Mouse (Mus musculus): ENCODE data around the gene Wdfy3. TPM values are rescaled to one million over a fixed set of nuclear protein-coding genes. Genes with fewer than 3 reads are reported as not detected.

The Wdfy3 gene
- polyA plus RNA-seq, 1 experiment from 2014 or later: 26.3 TPM

- Histone ChIP-seq H3K4me2 (replicated peaks) (no peak overlapping the region), H3K27me3 (no peaks in the 10 kb centered on the region), H3K4me1 (peaks cover 45% of the 10 kb centered on the region), H3K36me3 (no peaks in the 10 kb centered on the region), H3K4me3 (no peak overlapping the region), H3K9ac (replicated peaks) (no peak overlapping the region), H3K9me3 (no peaks in the 10 kb centered on the region), H3K27ac (replicated peaks) (no peak overlapping the region)
- ATAC-seq (replicated peaks): no peak
- 17% methylated on average over 4 of the region's 4 CpGs for WGBS
Measured at GRCm38 (mm10) chr5:102072057-102072456, 2.3 kb upstream of the Wdfy3 start.

GRCm38 (mm10) chr5:102071241-102071640 is 1.5 kb upstream of the Wdfy3 start:
- H3K27ac ChIP-seq (replicated peaks): no peak overlapping the region
- no peaks in the 10 kb centered on the region for H3K9me3 ChIP-seq
- WGBS: 53% methylated on average over 3 of the region's 3 CpGs
- H3K36me3 ChIP-seq: no peaks in the 10 kb centered on the region
- peaks cover 53% of the 10 kb centered on the region for H3K4me1 ChIP-seq
- no peak overlapping the region for H3K4me2 ChIP-seq (replicated peaks)
- no peak overlapping the region for H3K9ac ChIP-seq (replicated peaks)
- H3K27me3 ChIP-seq: no peaks in the 10 kb centered on the region
- no peak for ATAC-seq (replicated peaks)
- H3K4me3 ChIP-seq: no peak overlapping the region

GRCm38 (mm10) chr5:102070788-102071187 is 1.1 kb upstream of the Wdfy3 start:
- peak overlapping the region; percentile 97; the same call in 1 of the 2 replicates for H3K27ac ChIP-seq (replicated peaks)
- H3K4me2 ChIP-seq (replicated peaks): peak overlapping the region; percentile 59
- peak overlapping the region; percentile 67; the same call in 1 of the 2 replicates for H3K4me3 ChIP-seq
- no peak overlapping the region for H3K9ac ChIP-seq (replicated peaks)
- H3K36me3 ChIP-seq: no peaks in the 10 kb centered on the region
- no peaks in the 10 kb centered on the region for H3K9me3 ChIP-seq
- peaks cover 56% of the 10 kb centered on the region for H3K4me1 ChIP-seq
- H3K27me3 ChIP-seq: no peaks in the 10 kb centered on the region
- ATAC-seq (replicated peaks): no peak
- 50% methylated on average over 4 of the region's 4 CpGs for WGBS

- Histone ChIP-seq H3K9me3 (no peaks in the 10 kb centered on the region), H3K27ac (replicated peaks) (peak overlapping the region; percentile 97), H3K27me3 (no peaks in the 10 kb centered on the region), H3K9ac (replicated peaks) (peak overlapping the region; percentile 96), H3K4me1 (peaks cover 56% of the 10 kb centered on the region), H3K4me3 (peak overlapping the region; percentile 67), H3K4me2 (replicated peaks) (peak overlapping the region; percentile 59), H3K36me3 (no peaks in the 10 kb centered on the region)
- WGBS: 9% methylated on average over 6 of the region's 6 CpGs
- ATAC-seq (replicated peaks): no peak
Measured at GRCm38 (mm10) chr5:102070414-102070768, 670 bp upstream of the Wdfy3 start.

GRCm38 (mm10) chr5:102069051-102069766 is 512 bp downstream of the Wdfy3 start:
- H3K4me2 ChIP-seq (replicated peaks): peak overlapping the region; percentile 59
- peak overlapping the region; percentile 67 for H3K4me3 ChIP-seq
- peak overlapping the region; percentile 97 for H3K27ac ChIP-seq (replicated peaks)
- no peaks in the 10 kb centered on the region for H3K36me3 ChIP-seq
- H3K27me3 ChIP-seq: no peaks in the 10 kb centered on the region
- H3K9ac ChIP-seq (replicated peaks): peak overlapping the region; percentile 96
- no peaks in the 10 kb centered on the region for H3K9me3 ChIP-seq
- WGBS: under 1% methylated on average over 49 of the region's 92 CpGs
- peaks cover 56% of the 10 kb centered on the region for H3K4me1 ChIP-seq
- peak; percentile 81 for ATAC-seq (replicated peaks)

- Histone ChIP-seq H3K36me3 (no peaks in the 10 kb centered on the region), H3K9me3 (no peaks in the 10 kb centered on the region), H3K9ac (replicated peaks) (no peak overlapping the region), H3K4me1 (peaks cover 50% of the 10 kb centered on the region), H3K4me3 (no peak overlapping the region), H3K4me2 (replicated peaks) (no peak overlapping the region), H3K27me3 (no peaks in the 10 kb centered on the region), H3K27ac (replicated peaks) (no peak overlapping the region)
- WGBS: 90% methylated on average over 6 of the region's 6 CpGs
- no peak for ATAC-seq (replicated peaks)
Measured at GRCm38 (mm10) chr5:102066458-102066857, 3.3 kb downstream of the Wdfy3 start.

- H3K27me3 ChIP-seq: no peaks in the 10 kb centered on the region
- no peaks in the 10 kb centered on the region for H3K36me3 ChIP-seq
- no peak overlapping the region for H3K27ac ChIP-seq (replicated peaks)
- H3K4me2 ChIP-seq (replicated peaks): no peak overlapping the region
- 48% methylated on average over 18 of the region's 18 CpGs for WGBS
- H3K9ac ChIP-seq (replicated peaks): no peak overlapping the region
- no peaks in the 10 kb centered on the region for H3K9me3 ChIP-seq
- peaks cover 31% of the 10 kb centered on the region for H3K4me1 ChIP-seq
- ATAC-seq (replicated peaks): no peak
- H3K4me3 ChIP-seq: no peak overlapping the region
Measured at GRCm38 (mm10) chr5:102063013-102063752, 6.5 kb downstream of the Wdfy3 start.

GRCm38 (mm10) chr5:102061816-102062215 is 7.9 kb downstream of the Wdfy3 start:
- Histone ChIP-seq H3K27ac (replicated peaks) (no peak overlapping the region), H3K9me3 (no peaks in the 10 kb centered on the region), H3K4me3 (no peak overlapping the region), H3K9ac (replicated peaks) (no peak overlapping the region), H3K4me2 (replicated peaks) (no peak overlapping the region), H3K4me1 (peaks cover 21% of the 10 kb centered on the region), H3K27me3 (no peaks in the 10 kb centered on the region), H3K36me3 (no peaks in the 10 kb centered on the region)
- 69% methylated on average over 5 of the region's 5 CpGs for WGBS
- ATAC-seq (replicated peaks): no peak

- no peak overlapping the region for H3K9ac ChIP-seq (replicated peaks)
- H3K9me3 ChIP-seq: no peaks in the 10 kb centered on the region
- H3K4me3 ChIP-seq: no peak overlapping the region
- no peak overlapping the region for H3K4me2 ChIP-seq (replicated peaks)
- no peaks in the 10 kb centered on the region for H3K27me3 ChIP-seq
- H3K36me3 ChIP-seq: no peaks in the 10 kb centered on the region
- no peak overlapping the region for H3K27ac ChIP-seq (replicated peaks)
- no peak for ATAC-seq (replicated peaks)
- 63% methylated on average over 7 of the region's 7 CpGs for WGBS
- peaks cover 18% of the 10 kb centered on the region for H3K4me1 ChIP-seq
Measured at GRCm38 (mm10) chr5:102055946-102056345, 13.8 kb downstream of the Wdfy3 start.

GRCm38 (mm10) chr5:102055130-102055641 is 14.5 kb downstream of the Wdfy3 start:
- Histone ChIP-seq H3K27ac (replicated peaks) (no peak overlapping the region), H3K4me1 (peaks cover 18% of the 10 kb centered on the region), H3K27me3 (no peaks in the 10 kb centered on the region), H3K36me3 (no peaks in the 10 kb centered on the region), H3K9me3 (no peaks in the 10 kb centered on the region), H3K4me2 (replicated peaks) (no peak overlapping the region), H3K4me3 (no peak overlapping the region), H3K9ac (replicated peaks) (no peak overlapping the region)
- WGBS: 25% methylated on average over 3 of the region's 3 CpGs
- peak; percentile 46; the same call in 1 of the 2 replicates for ATAC-seq (replicated peaks)

- Histone ChIP-seq H3K27me3 (no peaks in the 10 kb centered on the region), H3K27ac (replicated peaks) (no peak overlapping the region), H3K4me1 (peaks cover 18% of the 10 kb centered on the region), H3K9me3 (no peaks in the 10 kb centered on the region), H3K4me2 (replicated peaks) (no peak overlapping the region), H3K36me3 (no peaks in the 10 kb centered on the region), H3K9ac (replicated peaks) (no peak overlapping the region), H3K4me3 (no peak overlapping the region)
- 83% methylated on average over 11 of the region's 11 CpGs for WGBS
- ATAC-seq (replicated peaks): no peak
Measured at GRCm38 (mm10) chr5:102054511-102055093, 15.1 kb downstream of the Wdfy3 start.

- Histone ChIP-seq H3K4me1 (peaks cover 18% of the 10 kb centered on the region), H3K4me2 (replicated peaks) (no peak overlapping the region), H3K9ac (replicated peaks) (no peak overlapping the region), H3K27me3 (no peaks in the 10 kb centered on the region), H3K9me3 (no peaks in the 10 kb centered on the region), H3K36me3 (no peaks in the 10 kb centered on the region), H3K27ac (replicated peaks) (no peak overlapping the region), H3K4me3 (no peak overlapping the region)
- WGBS: 85% methylated on average over 6 of the region's 6 CpGs
- no peak for ATAC-seq (replicated peaks)
Measured at GRCm38 (mm10) chr5:102052906-102053305, 16.8 kb downstream of the Wdfy3 start.

Measured in forebrain, embryonic 15.5 days (tissue).